Mouse (Mus musculus) spleen, adult 2 months (tissue): ENCODE data around the gene 8030411F24Rik. TPM values are rescaled to one million over a fixed set of nuclear protein-coding genes. Genes with fewer than 3 reads are reported as not detected.
"Not testable (repeated sequence)": the region's sequence is repeated elsewhere in the genome, so short reads cannot be mapped to it uniquely, and the experiment has no call there.

Source experiments
- DNase-seq, 2 experiments: peaks; one replicate each; pipeline versions ENCODE4 v3.0.0 to v3.0.0-alpha.2; 2012 to 2021; ENCODE audit warnings: low spot score in 2 of 2, low read depth in 1 of 2
- H3K27ac ChIP-seq: fragments of 200-500 bp; 2 replicates; pipeline ENCODE4 v1.5.1; 2012; ENCODE audit warnings: low read length, inconsistent platforms; ENCODE audit not compliant: insufficient read depth
- H3K27me3 ChIP-seq: fragments of 200-500 bp; 2 replicates; pipeline ENCODE4 v1.6.1; 2012; ENCODE audit warnings: mild to moderate bottlenecking, moderate library complexity, low read length, inconsistent platforms; ENCODE audit not compliant: control insufficient read depth, insufficient read depth
- H3K36me3 ChIP-seq: fragments of 200-500 bp; 2 replicates; pipeline ENCODE4 v1.6.1; 2012; ENCODE audit warnings: mild to moderate bottlenecking, low read length, inconsistent platforms; ENCODE audit not compliant: control insufficient read depth, insufficient read depth
- H3K4me1 ChIP-seq: fragments of 200-500 bp; 2 replicates; pipeline ENCODE4 v1.6.1; 2011; ENCODE audit warnings: inconsistent platforms; ENCODE audit not compliant: control insufficient read depth, insufficient read depth, insufficient read length
- H3K4me3 ChIP-seq: fragments of 200-500 bp; 2 replicates; pipeline ENCODE4 v1.5.1; 2011; ENCODE audit warnings: mild to moderate bottlenecking, inconsistent platforms; ENCODE audit not compliant: insufficient read depth, insufficient read length; ENCODE audit errors: extremely low read depth
- CTCF ChIP-seq: fragments of 200-500 bp; IDR thresholded peaks from 2 replicates; pipeline ENCODE4 v1.5.1; 2011; ENCODE audit warnings: mild to moderate bottlenecking, inconsistent platforms; ENCODE audit not compliant: insufficient read depth, insufficient read length, insufficient replicate concordance; ENCODE audit errors: extremely low read depth
- POLR2A ChIP-seq: fragments of 200-500 bp; IDR thresholded peaks from 2 replicates; pipeline ENCODE4 v1.6.1; 2011; ENCODE audit warnings: low read depth, low read length, inconsistent platforms
- WGBS: fragments of 180-500 bp; shearing (Covaris S2); methylation state at CpG from one replicate; pipeline ENCODE4 v1.1.7; 2018; 5-methylcytosine and 5-hydroxymethylcytosine counted together
- polyA plus RNA-seq: library from polyadenylated mRNA; depleted of rRNA; stranded (reverse); fragments of >200 nt; gene quantifications from 2 replicates; pipeline ENCODE4 v1.2.3, GENCODE M21; 2012

Gene 8030411F24Rik
- polyA plus RNA-seq, 1 experiment, result not detected

DNA sequence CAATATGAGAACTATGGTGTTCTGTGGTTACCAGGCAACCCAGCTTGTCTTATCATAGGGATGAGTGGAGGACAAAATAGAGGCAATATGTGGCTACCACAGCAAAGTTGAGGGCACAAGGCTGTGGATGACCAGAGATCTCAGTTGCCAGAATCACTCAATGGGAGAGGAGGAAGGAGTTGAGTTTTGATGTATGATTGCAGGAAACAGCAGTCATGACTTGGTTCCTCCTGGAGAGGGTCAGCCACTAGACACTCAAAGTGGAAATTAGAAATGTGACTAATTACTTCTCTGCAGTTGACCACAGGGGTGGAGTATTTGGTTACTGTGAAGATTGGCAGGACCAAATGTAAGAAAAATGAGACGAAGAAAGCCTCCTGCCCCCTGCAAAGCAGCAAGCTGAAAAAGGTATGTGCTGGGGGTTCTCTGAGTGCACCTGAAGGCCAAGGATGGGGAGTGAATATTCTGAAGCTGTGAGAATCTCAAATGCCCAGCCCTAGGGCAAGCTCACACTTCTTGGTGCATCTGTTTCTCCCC lies 27.4 kb upstream of the 8030411F24Rik start:
- Histone ChIP-seq H3K4me3 (no peak overlapping the region), H3K27me3 (no peaks in the 10 kb centered on the region), H3K36me3 (no peaks in the 10 kb centered on the region), H3K27ac (no peak overlapping the region), H3K4me1 (no peaks in the 10 kb centered on the region)
- DNase-seq, result no peak
- no peak for TF ChIP-seq CTCF
- TF ChIP-seq POLR2A, result no peak
- 3% methylated on average over 1 of the region's 1 CpGs for WGBS

DNA sequence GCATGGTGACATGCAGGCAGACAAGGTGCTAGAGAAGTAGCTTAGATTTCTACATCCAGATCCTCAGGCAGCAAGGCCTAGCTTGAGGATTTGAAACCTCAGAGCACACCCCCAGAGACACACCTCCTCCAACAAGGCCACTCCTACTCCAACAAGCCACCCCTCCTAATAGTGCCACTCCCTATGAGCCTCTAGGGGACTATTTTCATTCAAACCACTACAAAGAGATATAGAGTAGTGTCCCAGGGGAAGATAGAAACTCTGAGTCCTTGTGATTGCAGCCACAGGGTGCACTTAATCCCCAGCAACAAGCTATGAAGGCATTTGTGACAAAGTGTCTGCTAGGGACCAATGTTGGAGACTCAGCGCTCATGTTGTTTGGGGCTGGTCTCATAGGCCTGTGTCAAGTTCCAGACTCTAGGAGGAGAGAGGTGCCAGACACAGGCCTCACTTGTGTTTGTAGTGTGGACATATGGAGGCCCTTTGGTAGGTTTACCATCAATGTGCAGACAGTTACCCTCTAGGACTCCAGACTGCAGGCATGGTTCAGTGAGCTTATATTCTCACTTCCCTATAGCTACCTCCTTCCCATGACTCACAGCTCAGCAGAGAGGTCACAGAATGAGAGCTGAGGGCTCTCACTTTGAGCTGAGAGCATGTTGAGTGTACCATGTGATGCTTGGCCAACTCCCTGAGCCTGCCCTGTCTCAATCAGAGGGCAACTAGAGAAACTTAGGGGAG lies 18.0 kb upstream of the 8030411F24Rik start:
- peaks cover 4% of the 10 kb centered on the region; the same call in 1 of the 2 replicates for H3K4me1 ChIP-seq
- no peak for TF ChIP-seq POLR2A
- no peak for TF ChIP-seq CTCF
- 90% methylated on average over 1 of the region's 1 CpGs for WGBS
- no peaks in the 10 kb centered on the region for H3K36me3 ChIP-seq
- peak; percentile 47 to 55 for DNase-seq
- peak overlapping the region; percentile 56 for H3K27ac ChIP-seq
- no peaks in the 10 kb centered on the region for H3K27me3 ChIP-seq
- no peak overlapping the region for H3K4me3 ChIP-seq

DNA sequence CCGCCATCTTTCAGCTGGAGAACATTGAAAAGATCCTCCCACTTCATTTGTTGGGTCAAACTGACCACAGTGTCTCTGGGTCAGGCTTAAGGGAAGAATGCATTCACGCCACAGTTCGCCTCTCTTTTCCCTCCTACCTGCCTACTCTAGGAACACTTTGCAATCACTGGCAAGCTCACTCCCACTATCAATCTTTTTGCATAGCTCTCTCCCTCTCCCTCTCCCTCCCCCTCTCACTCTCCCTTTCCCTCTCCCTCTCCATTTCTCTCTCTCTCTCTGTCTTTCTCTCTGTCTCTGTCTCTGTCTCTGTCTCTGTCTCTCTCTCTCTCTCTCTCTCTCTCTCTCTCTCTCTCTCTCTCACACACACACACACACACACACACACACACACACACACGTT lies 10.4 kb upstream of the 8030411F24Rik start, which contains the start of gene Cst11:
Gene Cst11 (minus strand): TSS at position 101 of the 400 bp plus-strand sequence.
- H3K27me3 ChIP-seq, H3K36me3 ChIP-seq, H3K4me1 ChIP-seq, H3K27ac ChIP-seq, DNase-seq, H3K4me3 ChIP-seq: not testable (repeated sequence)
- 87% methylated on average over 4 of the region's 4 CpGs for WGBS

DNA sequence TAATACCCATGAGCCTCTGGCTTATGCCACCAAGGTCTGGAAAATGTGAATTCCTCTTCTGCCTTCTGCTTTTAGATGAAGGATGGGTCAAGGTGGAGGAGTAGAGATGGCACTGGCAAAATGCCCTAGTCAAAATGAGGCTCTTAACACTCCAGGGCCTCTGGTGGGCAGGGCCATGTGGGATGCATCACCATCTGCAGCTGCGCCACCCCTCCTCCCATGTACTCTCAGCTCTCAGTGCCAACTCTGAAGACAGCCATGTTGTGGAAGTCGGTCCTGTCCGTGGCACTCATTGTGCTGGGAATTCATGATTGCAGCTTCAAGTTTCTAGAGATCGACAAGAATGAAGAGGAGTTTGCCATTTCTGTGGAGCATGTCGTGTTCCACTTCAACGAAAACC lies 7.3 kb downstream of the 8030411F24Rik start, which contains the start of gene Cst12:
Gene Cst12 (plus strand): TSS at position 220 of the 400 bp plus-strand sequence.
- TF ChIP-seq POLR2A (no peak), CTCF (no peak)
- no peak for DNase-seq
- WGBS, result 89% methylated on average over 6 of the region's 6 CpGs

DNA sequence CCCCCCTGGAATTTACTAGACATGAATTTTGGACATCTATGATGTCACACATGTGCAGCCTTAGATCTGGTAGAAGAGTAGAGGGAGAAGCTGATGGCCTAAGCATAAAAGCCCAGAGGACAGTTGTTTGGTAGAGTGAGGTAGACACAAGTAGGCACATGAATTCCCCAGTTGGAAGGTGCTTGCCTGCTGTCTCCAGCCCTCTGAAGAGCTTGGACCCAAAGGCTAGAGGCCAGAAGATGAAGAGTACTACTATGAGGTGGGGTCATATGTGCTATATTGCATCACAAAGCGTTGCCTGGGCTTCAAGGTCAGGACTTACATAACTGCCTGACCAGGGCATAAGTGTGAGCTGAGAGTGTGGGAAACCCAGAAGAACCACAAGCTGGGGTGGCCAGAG lies 16.7 kb downstream of the 8030411F24Rik start, which contains the start of gene Cst8:
Gene Cst8 (plus strand): TSS at position 301 of the 400 bp plus-strand sequence.
- DNase-seq, result no peak
- TF ChIP-seq CTCF, result no peak
- TF ChIP-seq POLR2A, result no peak
- no peaks in the 10 kb centered on the region for H3K36me3 ChIP-seq
- no peak within 1 kb of the TSS for H3K27ac ChIP-seq
- H3K4me1 ChIP-seq, result no peaks in the 10 kb centered on the region
- no peaks in the 10 kb centered on the region for H3K27me3 ChIP-seq
- no peak within 1 kb of the TSS for H3K4me3 ChIP-seq
- 70% methylated on average over 1 of the region's 1 CpGs for WGBS

More for the DNA sequence above, 7.3 kb downstream of the 8030411F24Rik start, which contains the start of gene Cst12:
- H3K27me3 ChIP-seq, result no peaks in the 10 kb centered on the region
- H3K4me1 ChIP-seq, result no peaks in the 10 kb centered on the region
- no peaks in the 10 kb centered on the region for H3K36me3 ChIP-seq
- H3K4me3 ChIP-seq, result no peak within 1 kb of the TSS
- no peak within 1 kb of the TSS for H3K27ac ChIP-seq

DNA sequence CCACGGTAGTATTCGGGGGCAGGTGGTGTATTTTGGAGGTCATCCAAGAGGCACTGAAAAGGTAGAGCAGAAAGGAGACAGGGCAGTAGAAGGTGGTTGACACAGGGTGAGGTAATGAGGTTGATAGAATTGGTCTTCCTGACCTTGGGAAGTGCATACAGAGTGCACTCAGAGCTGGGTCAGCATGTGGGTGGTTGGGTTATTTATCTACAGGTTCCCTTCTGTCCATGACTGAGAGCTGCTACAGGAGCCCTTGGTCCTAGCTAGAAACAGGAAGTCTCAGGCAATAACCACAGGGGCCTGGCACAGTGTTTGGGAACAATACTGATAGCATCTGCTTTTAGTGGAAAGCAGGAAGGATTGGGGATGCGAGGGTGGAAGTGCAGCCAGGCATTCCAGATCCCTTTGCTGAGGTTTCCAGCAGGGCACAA lies 19.7 kb downstream of the 8030411F24Rik start:
- Histone ChIP-seq H3K4me1 (no peaks in the 10 kb centered on the region), H3K27me3 (no peaks in the 10 kb centered on the region), H3K36me3 (no peaks in the 10 kb centered on the region), H3K27ac (no peak overlapping the region), H3K4me3 (no peak overlapping the region)
- no peak for DNase-seq
- WGBS, result 16% methylated on average over 3 of the region's 3 CpGs
- TF ChIP-seq CTCF (no peak), POLR2A (no peak)

DNA sequence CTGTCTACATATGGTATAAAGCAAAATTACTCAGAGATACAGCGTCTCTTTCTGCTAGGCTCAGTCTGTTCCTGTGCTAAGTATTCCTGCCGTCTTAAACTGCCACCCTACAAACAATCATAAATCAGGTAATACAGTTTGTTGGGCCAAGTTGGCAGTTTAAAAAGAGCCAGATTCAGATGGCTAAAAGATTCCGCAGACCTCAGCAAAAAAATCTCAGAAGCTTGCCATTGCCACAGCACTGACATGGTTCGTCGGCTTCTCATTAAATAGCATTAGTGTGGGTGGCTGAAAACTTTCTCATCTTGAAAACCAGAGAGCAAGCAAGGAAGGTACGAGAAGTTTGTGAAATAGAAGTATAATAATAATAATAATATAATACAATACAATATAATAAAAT lies 24.9 kb downstream of the 8030411F24Rik start:
- no peak for TF ChIP-seq POLR2A
- Histone ChIP-seq H3K27me3 (no peaks in the 10 kb centered on the region), H3K4me3 (no peak overlapping the region), H3K27ac (no peak overlapping the region), H3K36me3 (no peaks in the 10 kb centered on the region), H3K4me1 (no peaks in the 10 kb centered on the region)
- 74% methylated on average over 6 of the region's 6 CpGs for WGBS
- no peak for DNase-seq
